Mouse (Mus musculus): ENCODE results near the gene Pde4d.

Gene Pde4d

GRCm38 (mm10) chr13:109690558-109690957 lies 1240.8 kb downstream of the Pde4d start:
- DNase-seq (ENCODE audit: low spot score): no peak

GRCm38 (mm10) chr13:109692851-109693250 lies 1243.1 kb downstream of the Pde4d start:
- DNase-seq (ENCODE audit: low spot score): no peak

- no peak for DNase-seq (ENCODE audit: low spot score)
Measured at GRCm38 (mm10) chr13:109693769-109694168, 1244.0 kb downstream of the Pde4d start.

GRCm38 (mm10) chr13:109694293-109694692 lies 1244.5 kb downstream of the Pde4d start:
- DNase-seq (ENCODE audit: low spot score): no peak

GRCm38 (mm10) chr13:109695098-109695497 lies 1245.3 kb downstream of the Pde4d start:
- DNase-seq (ENCODE audit: low spot score): no peak

GRCm38 (mm10) chr13:109706141-109706540 lies 1256.4 kb downstream of the Pde4d start:
- DNase-seq (ENCODE audit: low spot score): no peak

GRCm38 (mm10) chr13:109706579-109706978 lies 1256.8 kb downstream of the Pde4d start:
- no peak for DNase-seq (ENCODE audit: low spot score)

- DNase-seq (ENCODE audit: low spot score): no peak
Measured at GRCm38 (mm10) chr13:109707154-109707553, 1257.4 kb downstream of the Pde4d start.

GRCm38 (mm10) chr13:109708326-109708725 lies 1258.6 kb downstream of the Pde4d start:
- DNase-seq (ENCODE audit: low spot score): no peak

- no peak for DNase-seq (ENCODE audit: low spot score)
Measured at GRCm38 (mm10) chr13:109714581-109714980, 1264.8 kb downstream of the Pde4d start.

- no peak for DNase-seq (ENCODE audit: low spot score)
Measured at GRCm38 (mm10) chr13:109715321-109715720, 1265.6 kb downstream of the Pde4d start.

GRCm38 (mm10) chr13:109720127-109720713 lies 1270.5 kb downstream of the Pde4d start:
- DNase-seq (ENCODE audit: low spot score): no peak

- no peak for DNase-seq (ENCODE audit: low spot score)
Measured at GRCm38 (mm10) chr13:109722237-109723119, 1272.7 kb downstream of the Pde4d start.

GRCm38 (mm10) chr13:109727346-109727745 lies 1277.6 kb downstream of the Pde4d start:
- DNase-seq (ENCODE audit: low spot score): no peak

GRCm38 (mm10) chr13:109729612-109730011 lies 1279.9 kb downstream of the Pde4d start:
- no peak for DNase-seq (ENCODE audit: low spot score)

- no peak for DNase-seq (ENCODE audit: low spot score)
Measured at GRCm38 (mm10) chr13:109732655-109733376, 1283.1 kb downstream of the Pde4d start.

GRCm38 (mm10) chr13:109736290-109737078 lies 1286.7 kb downstream of the Pde4d start:
- DNase-seq (ENCODE audit: low spot score): no peak

GRCm38 (mm10) chr13:109746492-109746891 lies 1296.7 kb downstream of the Pde4d start:
- no peak for DNase-seq (ENCODE audit: low spot score)

- no peak for DNase-seq (ENCODE audit: low spot score)
Measured at GRCm38 (mm10) chr13:109752236-109752863, 1302.6 kb downstream of the Pde4d start.

- no peak for DNase-seq (ENCODE audit: low spot score)
Measured at GRCm38 (mm10) chr13:109756854-109757253, 1307.1 kb downstream of the Pde4d start.

GRCm38 (mm10) chr13:109759201-109759600 lies 1309.5 kb downstream of the Pde4d start:
- no peak for DNase-seq (ENCODE audit: low spot score)

Measured in ovary, adult 18-20 months (tissue).